Mouse (Mus musculus) limb, embryonic 14.5 days (tissue): Measurements from ENCODE around the gene Tas2r143. TPM values are rescaled to one million over a fixed set of nuclear protein-coding genes. Genes with fewer than 3 reads are reported as not detected.

ENCODE experiments used
- ATAC-seq: fragments of 200-750 bp; cut with Nextera tagmentation; 2 replicates; pipeline ENCODE4 v1.8.0; 2017; ENCODE audit warnings: low read depth, moderate number of reproducible peaks, moderate TSS enrichment; ENCODE audit not compliant: low FRiP score
- DNase-seq: peaks from one replicate; pipeline ENCODE4 v3.0.0-alpha.2; 2015; ENCODE audit warnings: low spot score
- H3K27ac ChIP-seq: fragments of 300-500 bp; sonication (generic); replicated peaks from 2 replicates; pipeline ENCODE4 v1.5.1; 2014; ENCODE audit warnings: low read depth, mild to moderate bottlenecking, low read length, moderate library complexity, mixed read lengths
- H3K27me3 ChIP-seq: fragments of 300-500 bp; sonication (generic); 2 replicates; pipeline ENCODE4 v1.6.1; 2014; ENCODE audit warnings: low read length, mixed read lengths; ENCODE audit not compliant: control insufficient read depth, insufficient read depth
- H3K36me3 ChIP-seq: fragments of 300-500 bp; sonication (generic); 2 replicates; pipeline ENCODE4 v1.6.1; 2014; ENCODE audit warnings: mild to moderate bottlenecking, low read length, moderate library complexity, mixed read lengths; ENCODE audit not compliant: control insufficient read depth, insufficient read depth
- H3K4me1 ChIP-seq: fragments of 300-500 bp; sonication (generic); 2 replicates; pipeline ENCODE4 v1.6.1; 2014; ENCODE audit warnings: antibody characterized with exemption, low read length, mixed read lengths; ENCODE audit not compliant: control insufficient read depth, insufficient read depth
- H3K4me2 ChIP-seq: fragments of 300-500 bp; sonication (generic); replicated peaks from 2 replicates; pipeline ENCODE4 v1.6.1; 2014; ENCODE audit warnings: low read depth, mild to moderate bottlenecking, low read length, moderate library complexity; ENCODE audit not compliant: severe bottlenecking
- H3K4me3 ChIP-seq: fragments of 300-500 bp; sonication (generic); replicated peaks from 2 replicates; pipeline ENCODE4 v1.5.1; 2014; ENCODE audit warnings: low read length
- H3K9ac ChIP-seq: fragments of 300-500 bp; sonication (generic); 2 replicates; pipeline ENCODE4 v1.6.1; 2014; ENCODE audit warnings: mild to moderate bottlenecking, low read depth, low read length, moderate library complexity; ENCODE audit not compliant: severe bottlenecking
- H3K9me3 ChIP-seq: fragments of 300-500 bp; sonication (generic); 2 replicates; pipeline ENCODE4 v1.6.1; 2016; ENCODE audit warnings: low read length; ENCODE audit not compliant: control insufficient read depth
- POLR2A ChIP-seq: fragments of 200-500 bp; IDR thresholded peaks from 2 replicates; pipeline ENCODE4 v1.8.0; 2012; ENCODE audit warnings: inconsistent platforms, mild to moderate bottlenecking, moderate library complexity, borderline replicate concordance; ENCODE audit not compliant: insufficient read depth, insufficient read length; ENCODE audit errors: extremely low read depth
- WGBS: fragments of 180-500 bp; shearing (Covaris S2); extraction: QIAGEN DNeasy Blood & Tissue Kit; methylation state at CpG from one replicate; pipeline ENCODE4 v1.1.7; 2014; 5-methylcytosine and 5-hydroxymethylcytosine counted together
- polyA plus RNA-seq, 2 experiments: library from polyadenylated mRNA; depleted of rRNA in 1 of 2; stranded (reverse) in 1 of 2; unstranded in 1 of 2; fragments of >200 nt; fragmentation: Nextera tagmentation in 1 of 2; extraction: Ambion mirVana in 1 of 2; gene quantifications; 2 replicates each; pipeline versions ENCODE4 v1.2.1 to v1.2.3; 2012 to 2014

Gene Tas2r143
- polyA plus RNA-seq, 2 experiments = 0.28 TPM; not detected in 1

DNA sequence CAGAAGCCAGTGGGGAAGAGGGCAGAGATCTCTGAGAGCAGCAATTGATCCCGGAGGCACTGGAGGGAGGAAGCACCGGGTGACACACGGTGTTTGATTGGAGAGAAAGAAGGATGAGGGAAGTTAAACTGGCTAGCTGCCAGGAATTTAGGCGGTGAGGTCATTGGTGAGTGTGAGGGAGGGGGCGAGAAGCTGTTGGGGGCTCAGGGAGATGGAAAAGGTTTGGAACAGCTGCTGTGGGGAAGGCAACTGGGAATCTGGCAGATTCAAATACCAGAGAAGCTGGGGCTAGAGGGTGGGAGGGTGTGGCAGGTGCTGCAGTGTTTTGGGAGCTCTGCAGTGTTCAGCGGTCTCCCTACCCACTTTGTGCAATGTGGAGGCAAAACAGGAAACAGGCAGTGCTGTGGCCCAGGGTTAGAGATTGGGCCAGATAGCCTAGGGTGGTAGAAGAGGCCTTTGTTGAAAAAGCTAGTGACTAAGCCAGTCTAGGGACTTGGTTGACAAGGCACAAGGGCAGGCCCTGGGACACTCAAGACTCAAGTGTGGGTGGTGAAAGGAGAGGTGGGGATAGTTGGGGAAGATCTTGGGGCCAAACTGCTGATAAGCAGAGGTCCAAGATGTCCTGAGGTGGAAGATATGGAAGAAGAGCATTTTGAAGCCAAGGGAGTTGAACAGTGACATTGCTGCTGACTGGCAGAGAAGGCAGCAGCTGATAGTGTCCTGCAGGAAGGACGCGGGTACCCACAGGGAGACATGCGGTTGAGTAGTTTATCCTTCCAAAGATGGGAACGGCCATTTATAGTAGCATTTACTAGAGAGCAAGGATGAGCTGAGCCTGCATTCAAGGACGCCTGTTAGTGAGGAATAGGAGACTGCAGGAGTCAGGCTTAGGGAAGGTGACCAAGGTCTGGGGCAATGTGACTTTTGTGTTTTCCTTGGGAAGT is 45.7 kb upstream of the Tas2r143 start:
- no peak overlapping the region for H3K27ac ChIP-seq
- peaks cover 64% of the 10 kb centered on the region for H3K36me3 ChIP-seq
- no peaks in the 10 kb centered on the region for H3K9me3 ChIP-seq
- peaks cover 35% of the 10 kb centered on the region for H3K4me1 ChIP-seq
- H3K4me3 ChIP-seq = no peak overlapping the region
- TF ChIP-seq POLR2A = no peak
- H3K27me3 ChIP-seq = no peaks in the 10 kb centered on the region
- ATAC-seq (peak; percentile 24), DNase-seq (peak; percentile 80)
- 54% methylated on average over 11 of the region's 11 CpGs for WGBS
- H3K4me2 ChIP-seq = no peak overlapping the region
- no peak overlapping the region for H3K9ac ChIP-seq

GRCm38 (mm10) chr6:42355366-42355765 is 44.7 kb upstream of the Tas2r143 start:
- no peak overlapping the region for H3K4me2 ChIP-seq
- DNase-seq (no peak), ATAC-seq (no peak)
- H3K9ac ChIP-seq = no peak overlapping the region
- 91% methylated on average over 6 of the region's 6 CpGs for WGBS
- H3K4me1 ChIP-seq = peaks cover 35% of the 10 kb centered on the region
- H3K27me3 ChIP-seq = no peaks in the 10 kb centered on the region
- H3K27ac ChIP-seq = no peak overlapping the region
- no peak overlapping the region for H3K4me3 ChIP-seq
- peaks cover 73% of the 10 kb centered on the region for H3K36me3 ChIP-seq
- H3K9me3 ChIP-seq = no peaks in the 10 kb centered on the region
- TF ChIP-seq POLR2A = no peak

DNA sequence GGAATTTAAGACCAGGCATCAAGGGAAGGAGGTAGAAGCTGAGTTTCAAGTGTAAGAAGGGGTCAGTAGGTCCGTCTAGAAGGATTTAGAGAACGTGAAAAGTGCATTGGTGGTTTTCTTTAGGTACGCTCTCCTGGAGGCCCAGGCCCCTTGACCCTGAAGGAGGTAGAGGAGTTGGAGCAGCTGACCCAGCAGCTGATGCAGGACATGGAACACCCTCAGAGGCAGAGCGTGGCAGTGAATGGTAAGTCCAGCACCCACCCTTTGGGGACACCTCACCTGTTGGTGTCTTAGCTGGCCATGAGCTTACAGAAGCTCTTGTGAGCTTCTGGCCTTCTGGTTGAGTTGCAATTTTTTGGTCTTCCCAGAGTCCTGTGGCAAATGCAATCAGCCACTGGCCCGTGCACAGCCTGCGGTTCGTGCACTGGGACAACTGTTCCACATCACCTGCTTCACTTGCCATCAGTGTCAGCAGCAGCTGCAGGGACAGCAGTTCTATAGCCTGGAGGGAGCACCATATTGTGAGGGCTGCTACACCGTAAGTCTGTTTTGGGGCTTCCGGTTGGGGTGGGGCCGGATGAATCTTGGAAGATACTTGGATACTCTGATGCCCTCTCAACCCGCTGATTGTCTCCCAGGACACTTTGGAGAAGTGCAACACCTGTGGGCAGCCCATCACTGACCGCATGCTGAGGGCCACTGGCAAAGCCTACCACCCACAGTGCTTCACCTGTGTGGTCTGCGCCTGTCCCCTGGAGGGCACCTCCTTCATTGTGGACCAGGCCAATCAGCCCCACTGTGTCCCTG is 44.0 kb upstream of the Tas2r143 start:
- no peak for DNase-seq
- Histone ChIP-seq H3K4me2 (no peak overlapping the region), H3K36me3 (peaks cover 79% of the 10 kb centered on the region), H3K9me3 (no peaks in the 10 kb centered on the region), H3K27me3 (no peaks in the 10 kb centered on the region), H3K4me3 (no peak overlapping the region), H3K4me1 (peaks cover 33% of the 10 kb centered on the region), H3K9ac (no peak overlapping the region), H3K27ac (no peak overlapping the region)
- 95% methylated on average over 13 of the region's 13 CpGs for WGBS
- no peak for ATAC-seq
- no peak for TF ChIP-seq POLR2A

- 97% methylated on average over 5 of the region's 5 CpGs for WGBS
- TF ChIP-seq POLR2A = no peak
- H3K27ac ChIP-seq = no peak overlapping the region
- DNase-seq (no peak), ATAC-seq (no peak)
- H3K27me3 ChIP-seq = no peaks in the 10 kb centered on the region
- peaks cover 24% of the 10 kb centered on the region for H3K4me1 ChIP-seq
- H3K36me3 ChIP-seq = peaks cover 76% of the 10 kb centered on the region
- H3K4me2 ChIP-seq = no peak overlapping the region
- no peaks in the 10 kb centered on the region for H3K9me3 ChIP-seq
- H3K9ac ChIP-seq = no peak overlapping the region
- H3K4me3 ChIP-seq = no peak overlapping the region
These were observed 43.1 kb upstream of the Tas2r143 start for GRCm38 (mm10) chr6:42356913-42357312.

- no peak overlapping the region for H3K4me2 ChIP-seq
- WGBS = 77% methylated on average over 6 of the region's 6 CpGs
- peaks cover 17% of the 10 kb centered on the region for H3K4me1 ChIP-seq
- H3K36me3 ChIP-seq = peaks cover 70% of the 10 kb centered on the region
- H3K9me3 ChIP-seq = no peaks in the 10 kb centered on the region
- no peaks in the 10 kb centered on the region for H3K27me3 ChIP-seq
- no peak overlapping the region for H3K9ac ChIP-seq
- ATAC-seq = no peak
- DNase-seq = no peak
- H3K4me3 ChIP-seq = no peak overlapping the region
- TF ChIP-seq POLR2A = no peak
- no peak overlapping the region for H3K27ac ChIP-seq
These were observed 42.1 kb upstream of the Tas2r143 start for GRCm38 (mm10) chr6:42357901-42358300.
